Mouse (Mus musculus) heart, adult 18-20 months (tissue): ENCODE measurements around the gene Olfr623. TPM values are rescaled to one million over a fixed set of nuclear protein-coding genes. Genes with fewer than 3 reads are reported as not detected.

Experiments
- DNase-seq, 2 experiments: peaks; one replicate each; pipeline ENCODE4 v3.0.0; 2021 to 2022; ENCODE audit warnings: mixed read lengths in 1 of 2
- long read RNA-seq, 2 experiments: library from polyadenylated mRNA; stranded (forward); transcript quantifications; one replicate each; pipeline ENCODE4 v2.0.0; 2021
- total RNA-seq, 2 experiments: library from RNA; stranded (reverse); gene quantifications; 2 replicates each; pipeline ENCODE4 v1.2.3; 2021

Olfr623 gene
- total RNA-seq: not detected
- long read RNA-seq, experiment 1: 0 reads
- long read RNA-seq, experiment 2: 0 reads

GRCm38 (mm10) chr7:103663598-103663997 is at the start of gene Olfr623:
Gene Olfr623 (minus strand): TSS chr7:103663698.
- no peak for DNase-seq

GRCm38 (mm10) chr7:103712024-103712423 is 48.5 kb upstream of the Olfr623 start:
- DNase-seq: peak in 1 of 2 experiments; percentile 7

GRCm38 (mm10) chr7:103699469-103699868 is 36.0 kb upstream of the Olfr623 start:
- DNase-seq: no peak

GRCm38 (mm10) chr7:103682420-103682819 is 18.9 kb upstream of the Olfr623 start, which contains the start of gene Olfr625-ps1:
Gene Olfr625-ps1 (plus strand): TSS chr7:103682720.
- no peak for DNase-seq

GRCm38 (mm10) chr7:103671091-103671490 is 7.6 kb upstream of the Olfr623 start, which contains the start of gene Olfr624:
Gene Olfr624 (minus strand): TSS chr7:103671191.
- DNase-seq: no peak

- no peak for DNase-seq
These were observed 19.4 kb downstream of the Olfr623 start for GRCm38 (mm10) chr7:103644070-103644469.

- DNase-seq: no peak
These were observed 20.9 kb downstream of the Olfr623 start, which contains the start of gene Olfr622 for GRCm38 (mm10) chr7:103642602-103643001. Gene Olfr622 (minus strand): TSS chr7:103642702.

- DNase-seq: no peak
These were observed 26.7 kb downstream of the Olfr623 start for GRCm38 (mm10) chr7:103636795-103637194.

GRCm38 (mm10) chr7:103612434-103612833 is 51.1 kb downstream of the Olfr623 start, which contains the start of gene Olfr620:
Gene Olfr620 (minus strand): TSS chr7:103612534.
- DNase-seq: no peak

Other genes with a start within 250 kb of the Olfr623 start
- not detected for gene Usp17lc, start 248.6 kb downstream of the Olfr623 start, total RNA-seq
- gene Olfr605, start 218.3 kb downstream of the Olfr623 start, total RNA-seq: not detected
- gene Olfr606, start 214.7 kb downstream of the Olfr623 start, total RNA-seq: not detected
- not detected for gene Olfr607, start 199.5 kb downstream of the Olfr623 start, total RNA-seq
- gene Olfr608, start 193.8 kb downstream of the Olfr623 start, total RNA-seq: not detected
- gene Olfr609, start 165.6 kb downstream of the Olfr623 start, total RNA-seq: not detected
- not detected for gene Olfr610, start 151.6 kb downstream of the Olfr623 start, total RNA-seq
- gene Olfr611, start 142.9 kb downstream of the Olfr623 start, total RNA-seq: not detected
- gene Olfr612, start 121.0 kb downstream of the Olfr623 start, total RNA-seq: not detected
- not detected for gene Olfr613, start 115.6 kb downstream of the Olfr623 start, total RNA-seq
- gene Olfr615, start 107.6 kb downstream of the Olfr623 start, total RNA-seq: not detected
- gene Olfr616, start 94.6 kb downstream of the Olfr623 start, total RNA-seq: not detected
- not detected for gene Olfr617, start 90.6 kb downstream of the Olfr623 start, total RNA-seq
- not detected for gene Olfr618, start 73.6 kb downstream of the Olfr623 start, total RNA-seq
- not detected for gene Olfr619, start 63.1 kb downstream of the Olfr623 start, total RNA-seq
- not detected for gene Olfr620, start 51.2 kb downstream of the Olfr623 start, total RNA-seq
- not detected for gene Olfr622, start 21.0 kb downstream of the Olfr623 start, total RNA-seq
- gene Olfr624, start 7.5 kb upstream of the Olfr623 start, total RNA-seq: not detected
- not detected for gene Olfr625-ps1, start 19.0 kb upstream of the Olfr623 start, total RNA-seq
- not detected for gene Olfr243, start 51.0 kb upstream of the Olfr623 start, total RNA-seq
- not detected for gene Olfr628, start 66.7 kb upstream of the Olfr623 start, total RNA-seq
- gene Olfr629, start 81.2 kb upstream of the Olfr623 start, total RNA-seq: not detected
- not detected for gene Olfr630, start 93.6 kb upstream of the Olfr623 start, total RNA-seq
- gene Olfr69, start 107.9 kb upstream of the Olfr623 start, total RNA-seq: not detected
- not detected for gene Olfr68, start 116.0 kb upstream of the Olfr623 start, total RNA-seq
- gene Olfr67, start 128.1 kb upstream of the Olfr623 start, total RNA-seq: not detected
- 1,000 to 10,000 TPM; 1,004 to 1,120 TPM for gene Hbb-bt, start 150.3 kb upstream of the Olfr623 start, total RNA-seq
- gene Hbb-bs, start 164.4 kb upstream of the Olfr623 start, total RNA-seq: over 10,000 TPM; 10,167 to 10,648 TPM
- gene Hbb-bh2, start 176.8 kb upstream of the Olfr623 start, total RNA-seq: not detected
- not detected for gene Hbb-bh1, start 179.5 kb upstream of the Olfr623 start, total RNA-seq
- gene Hbb-y, start 189.5 kb upstream of the Olfr623 start, total RNA-seq: not detected
- gene Olfr66, start 222.6 kb upstream of the Olfr623 start, total RNA-seq: not detected
- gene Olfr64, start 230.8 kb upstream of the Olfr623 start, total RNA-seq: not detected
- gene Olfr65, start 239.8 kb upstream of the Olfr623 start, total RNA-seq: not detected